Mouse (Mus musculus) hindbrain, embryonic 13.5 days (tissue): ENCODE results near the gene Dnal4. TPM values are rescaled to one million over a fixed set of nuclear protein-coding genes. Genes with fewer than 3 reads are reported as not detected.

ENCODE experiments used
- ATAC-seq: fragments of 200-750 bp; cut with Nextera tagmentation; 2 replicates; pipeline ENCODE4 v1.8.0; 2017; ENCODE audit warnings: moderate TSS enrichment; ENCODE audit not compliant: low FRiP score
- H3K27ac ChIP-seq: fragments of 300-500 bp; sonication (generic); 2 replicates; pipeline ENCODE4 v1.5.1; 2015; ENCODE audit warnings: inconsistent platforms, mild to moderate bottlenecking, moderate library complexity
- H3K27me3 ChIP-seq: fragments of 300-500 bp; sonication (generic); 2 replicates; pipeline ENCODE4 v1.6.1; 2015; ENCODE audit warnings: mild to moderate bottlenecking, inconsistent platforms
- H3K36me3 ChIP-seq: fragments of 300-500 bp; sonication (generic); 2 replicates; pipeline ENCODE4 v1.6.1; 2015; ENCODE audit warnings: mild to moderate bottlenecking, inconsistent platforms
- H3K4me1 ChIP-seq: fragments of 300-500 bp; sonication (generic); replicated peaks from 2 replicates; pipeline ENCODE4 v1.6.1; 2015; ENCODE audit warnings: inconsistent platforms
- H3K4me2 ChIP-seq: fragments of 300-500 bp; sonication (generic); 2 replicates; pipeline ENCODE4 v1.6.1; 2015; ENCODE audit warnings: inconsistent platforms, mild to moderate bottlenecking, moderate library complexity
- H3K4me3 ChIP-seq: fragments of 300-500 bp; sonication (generic); 2 replicates; pipeline ENCODE4 v1.5.1; 2015; ENCODE audit warnings: mild to moderate bottlenecking, inconsistent platforms
- H3K9ac ChIP-seq: fragments of 300-500 bp; sonication (generic); 2 replicates; pipeline ENCODE4 v1.6.1; 2015; ENCODE audit warnings: mild to moderate bottlenecking, inconsistent platforms
- H3K9me3 ChIP-seq: fragments of 300-500 bp; sonication (generic); 2 replicates; pipeline ENCODE4 v1.6.1; 2016; ENCODE audit warnings: inconsistent platforms
- WGBS: fragments of 180-500 bp; shearing (Covaris S2); methylation state at CpG from one replicate; pipeline ENCODE4 v1.1.7; 2015; 5-methylcytosine and 5-hydroxymethylcytosine counted together
- polyA plus RNA-seq: library from polyadenylated mRNA; unstranded; fragments of >200 nt; fragmentation: Nextera tagmentation; extraction: Ambion mirVana; gene quantifications from 2 replicates; pipeline ENCODE4 v1.2.1, GENCODE M21; 2015

Gene Dnal4
- polyA plus RNA-seq, 1 experiment from 2014 or later: 83.5 TPM

DNA sequence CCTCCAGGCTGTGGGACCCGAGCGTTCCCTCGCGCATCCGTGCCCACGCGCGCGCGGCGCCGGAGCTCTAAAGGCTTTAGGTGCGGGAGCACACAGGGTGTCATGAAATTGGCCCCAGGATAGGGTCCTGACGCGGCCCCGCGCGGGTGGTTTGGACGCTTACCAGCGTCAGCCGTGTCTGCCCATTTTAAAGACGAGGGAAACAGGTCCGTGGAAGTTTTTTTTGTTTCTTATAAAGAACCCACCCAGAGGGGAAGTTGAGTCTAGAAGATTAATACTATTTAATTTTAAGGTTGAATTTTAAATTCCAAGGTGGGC is 35.0 kb downstream of the Dnal4 start:
- H3K27ac ChIP-seq: peak overlapping the region; percentile 86
- 1% methylated on average over 23 of the region's 23 CpGs for WGBS
- H3K4me2 ChIP-seq: peak overlapping the region; percentile 67
- no peak for ATAC-seq
- H3K27me3 ChIP-seq: no peaks in the 10 kb centered on the region
- peaks cover 24% of the 10 kb centered on the region for H3K36me3 ChIP-seq
- H3K4me1 ChIP-seq: peaks cover 38% of the 10 kb centered on the region
- H3K4me3 ChIP-seq: peak overlapping the region; percentile 98
- H3K9ac ChIP-seq: peak overlapping the region; percentile 96
- no peaks in the 10 kb centered on the region for H3K9me3 ChIP-seq

DNA sequence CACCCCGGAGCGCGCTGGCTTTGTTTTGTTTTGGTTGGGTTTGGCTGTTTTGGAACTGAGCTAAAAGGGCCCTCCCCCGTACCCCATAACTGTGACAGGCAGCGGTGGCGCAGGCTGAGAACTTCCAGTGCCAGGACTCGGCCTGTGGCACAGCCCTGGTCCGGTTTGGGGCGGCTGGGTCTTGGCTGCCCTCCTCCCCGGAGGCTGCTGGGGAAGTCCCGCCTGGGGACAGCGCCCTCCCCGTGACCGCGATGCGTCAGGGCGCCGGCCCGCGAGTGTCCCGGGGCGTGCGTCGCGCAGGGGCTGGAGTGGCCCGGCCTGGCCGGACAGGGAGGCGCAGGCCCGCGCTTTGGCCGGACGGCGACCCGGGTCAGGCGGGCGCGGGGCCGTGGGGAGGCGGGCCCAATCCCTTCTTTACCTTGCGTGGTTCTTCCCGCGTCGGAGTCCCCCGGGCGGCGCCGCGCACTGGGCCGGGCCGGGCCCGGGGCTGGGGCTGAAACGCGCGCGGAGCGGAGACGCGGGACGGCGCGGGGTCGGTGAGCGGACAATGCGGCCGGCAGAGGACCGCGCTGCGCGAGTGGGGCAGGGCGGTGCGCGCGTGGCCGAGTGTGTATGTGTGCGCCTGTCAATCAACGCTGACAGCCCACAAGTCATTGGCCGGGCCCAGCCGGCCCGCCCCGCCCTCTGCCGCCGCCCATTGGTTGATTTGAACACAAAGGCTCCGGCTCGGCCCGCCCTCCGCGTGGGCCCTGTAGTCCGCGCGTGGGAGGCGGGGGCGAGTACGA is 35.5 kb downstream of the Dnal4 start, which contains the start of gene Sun2:
Gene Sun2 (minus strand): TSS at position 616 of the 785 bp plus-strand sequence.
- peaks cover 30% of the 10 kb centered on the region for H3K36me3 ChIP-seq
- peak within 1 kb of the TSS; percentile 67 for H3K4me2 ChIP-seq
- H3K9ac ChIP-seq: peak within 1 kb of the TSS; percentile 96
- WGBS: under 1% methylated on average over 70 of the region's 93 CpGs
- H3K4me3 ChIP-seq: peak within 1 kb of the TSS; percentile 98
- H3K4me1 ChIP-seq: peaks cover 38% of the 10 kb centered on the region
- no peaks in the 10 kb centered on the region for H3K9me3 ChIP-seq
- H3K27ac ChIP-seq: peak within 1 kb of the TSS; percentile 86
- H3K27me3 ChIP-seq: no peaks in the 10 kb centered on the region
- peak; percentile 94 for ATAC-seq

DNA sequence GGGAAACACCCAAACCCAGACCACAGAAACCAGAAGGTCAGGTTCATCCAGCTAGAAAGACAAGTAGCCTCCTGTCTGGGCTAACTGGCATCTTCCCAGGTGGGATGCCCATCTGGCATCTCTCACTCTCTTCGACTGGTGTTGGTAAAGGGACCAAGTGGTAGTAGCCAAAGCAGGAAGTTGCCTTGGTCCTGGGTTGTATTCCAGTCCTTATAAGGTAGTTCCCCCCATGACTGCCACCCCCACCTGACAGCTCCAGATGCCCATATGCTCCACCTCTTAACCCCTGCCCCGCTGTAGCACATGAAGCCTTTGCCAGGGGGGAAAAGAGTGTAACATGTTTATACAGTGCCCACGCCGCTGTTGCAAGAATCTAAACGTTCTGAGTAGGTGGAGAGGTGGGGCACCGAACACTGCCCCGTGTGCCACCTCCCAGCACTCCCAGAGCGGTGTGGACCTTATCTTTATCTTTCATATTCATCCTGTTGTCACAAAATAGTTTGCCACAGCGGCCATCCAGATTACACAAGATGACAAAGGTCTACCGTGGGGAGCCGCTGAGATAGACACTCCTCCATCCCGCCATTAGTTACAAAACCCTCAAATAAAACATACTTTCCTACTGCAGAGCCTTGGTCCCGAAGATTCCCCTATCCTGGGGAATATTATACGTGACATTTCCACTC is 36.3 kb downstream of the Dnal4 start:
- no peaks in the 10 kb centered on the region for H3K9me3 ChIP-seq
- no peaks in the 10 kb centered on the region for H3K27me3 ChIP-seq
- WGBS: 36% methylated on average over 14 of the region's 14 CpGs
- peaks cover 38% of the 10 kb centered on the region for H3K36me3 ChIP-seq
- ATAC-seq: no peak
- peak overlapping the region; percentile 67 for H3K4me2 ChIP-seq
- peak overlapping the region; percentile 86 for H3K27ac ChIP-seq
- H3K9ac ChIP-seq: peak overlapping the region; percentile 96
- H3K4me1 ChIP-seq: peaks cover 38% of the 10 kb centered on the region
- peak overlapping the region; percentile 98 for H3K4me3 ChIP-seq

DNA sequence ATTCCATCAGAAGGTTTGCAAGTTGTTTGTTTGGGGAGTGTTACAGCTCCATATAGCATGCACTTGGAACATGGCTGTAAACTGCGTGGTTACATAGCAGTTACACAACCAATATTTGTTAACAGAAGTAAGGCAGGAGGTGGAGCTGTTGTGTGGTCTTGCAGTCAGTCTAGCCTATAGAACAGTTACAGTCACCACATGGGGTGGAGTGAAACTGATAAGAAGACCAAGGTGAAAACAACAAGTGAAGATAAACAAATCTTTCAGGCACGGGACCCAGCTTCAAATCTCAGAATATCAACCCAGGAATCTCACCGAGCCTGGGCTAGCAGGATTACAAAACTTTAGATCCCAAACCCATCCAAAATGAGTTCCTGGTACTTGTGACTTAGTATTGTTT is 36.9 kb downstream of the Dnal4 start:
- no peak for ATAC-seq
- 82% methylated on average over 3 of the region's 3 CpGs for WGBS

DNA sequence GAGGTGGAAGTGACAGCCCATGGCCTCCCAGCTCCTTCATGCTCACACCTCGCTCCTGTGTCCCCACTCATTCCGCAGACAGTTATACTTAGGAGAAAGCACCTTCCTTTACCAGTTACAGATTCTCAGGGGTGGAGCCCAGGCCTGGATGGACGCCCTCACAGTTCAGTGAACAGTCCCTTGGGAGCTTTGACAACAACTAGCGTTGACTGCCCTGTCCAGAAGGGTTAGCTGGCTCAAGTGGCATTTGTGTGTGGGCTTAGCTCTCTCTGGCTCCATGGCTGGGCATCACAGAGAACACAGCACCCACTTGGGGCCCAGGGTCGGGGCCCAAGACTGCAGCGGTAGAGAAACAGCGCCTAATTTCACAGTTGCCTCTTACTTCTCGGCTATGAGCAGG is 43.3 kb downstream of the Dnal4 start:
- no peak overlapping the region for H3K4me2 ChIP-seq
- no peaks in the 10 kb centered on the region for H3K27me3 ChIP-seq
- peaks cover 92% of the 10 kb centered on the region for H3K36me3 ChIP-seq
- no peak for ATAC-seq
- H3K4me1 ChIP-seq: peaks cover 10% of the 10 kb centered on the region
- no peaks in the 10 kb centered on the region for H3K9me3 ChIP-seq
- 88% methylated on average over 8 of the region's 8 CpGs for WGBS
- H3K4me3 ChIP-seq: no peak overlapping the region
- H3K27ac ChIP-seq: no peak overlapping the region
- H3K9ac ChIP-seq: 0 out of 2 replicates have a peak overlapping the region, but pooled peaks have one; percentile 1

More for the DNA sequence above, 36.9 kb downstream of the Dnal4 start:
- Histone ChIP-seq H3K27ac (no peak overlapping the region), H3K4me2 (peak overlapping the region; percentile 67), H3K4me1 (peaks cover 38% of the 10 kb centered on the region), H3K4me3 (peak overlapping the region; percentile 98), H3K27me3 (no peaks in the 10 kb centered on the region), H3K9me3 (no peaks in the 10 kb centered on the region), H3K36me3 (peaks cover 42% of the 10 kb centered on the region), H3K9ac (peak overlapping the region; percentile 96)

DNA sequence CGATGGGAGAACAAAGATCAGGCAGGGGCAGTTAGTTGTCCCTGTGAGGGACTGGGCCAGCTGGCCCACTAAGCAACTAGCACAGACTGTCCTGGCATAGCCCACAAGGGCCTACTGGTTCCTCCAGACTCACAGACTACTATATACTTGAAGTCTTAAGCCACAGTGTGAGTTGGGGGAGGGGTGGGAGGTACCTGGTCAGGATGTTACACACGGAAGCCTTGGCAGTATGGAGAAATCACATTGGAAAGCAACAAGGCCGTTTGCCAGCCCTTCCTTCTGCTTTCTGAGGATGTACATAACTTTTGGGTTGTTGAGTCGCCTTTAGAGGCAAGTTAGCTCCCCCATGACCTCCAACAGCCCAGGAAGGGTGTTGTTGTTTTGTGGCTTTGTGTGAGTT is 44.0 kb downstream of the Dnal4 start:
- no peaks in the 10 kb centered on the region for H3K9me3 ChIP-seq
- H3K36me3 ChIP-seq: peaks cover 92% of the 10 kb centered on the region
- ATAC-seq: no peak
- no peak overlapping the region for H3K9ac ChIP-seq
- H3K4me2 ChIP-seq: no peak overlapping the region
- H3K4me1 ChIP-seq: peaks cover 7% of the 10 kb centered on the region
- H3K4me3 ChIP-seq: no peak overlapping the region
- 82% methylated on average over 4 of the region's 4 CpGs for WGBS
- H3K27ac ChIP-seq: no peak overlapping the region
- no peaks in the 10 kb centered on the region for H3K27me3 ChIP-seq

DNA sequence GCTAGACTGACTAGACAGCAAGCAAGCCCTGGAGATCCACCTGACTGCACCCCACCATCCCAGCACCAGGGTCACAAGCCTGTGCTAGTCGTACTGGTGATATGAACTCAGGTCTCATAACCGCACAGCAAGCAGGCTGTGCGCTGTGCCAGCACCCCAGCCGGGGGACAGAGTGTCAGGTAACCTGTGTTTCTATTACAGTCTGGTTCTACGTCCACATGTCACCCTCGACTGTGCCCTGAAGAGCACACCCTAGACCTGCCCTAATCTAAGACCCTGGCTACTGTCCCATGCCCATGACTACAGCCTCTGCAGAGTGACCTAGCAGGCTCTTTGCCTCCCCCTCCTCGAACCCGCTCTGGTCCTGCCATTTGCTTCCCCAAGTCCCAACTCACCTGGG is 44.5 kb downstream of the Dnal4 start:
- WGBS: 95% methylated on average over 8 of the region's 8 CpGs

DNA sequence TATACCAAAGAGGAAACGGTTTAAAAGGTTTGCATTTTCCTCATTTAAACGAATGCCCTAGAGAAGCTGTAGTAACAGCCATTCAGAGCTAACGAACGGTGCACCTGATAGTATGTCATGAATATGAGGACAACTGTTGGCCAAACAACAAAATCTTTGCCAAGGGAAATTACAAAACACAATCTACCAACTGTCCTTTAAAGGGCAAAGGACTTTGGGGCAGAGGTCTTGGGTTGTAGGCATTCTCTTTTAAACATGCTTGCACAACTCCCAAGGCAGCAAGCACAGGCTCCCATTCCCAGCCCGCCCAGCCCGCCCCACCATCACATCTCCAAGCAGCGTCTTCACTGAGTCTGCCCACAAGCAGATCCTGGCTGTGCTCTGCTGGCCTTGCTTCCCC is 46.1 kb downstream of the Dnal4 start:
- H3K4me3 ChIP-seq: no peak overlapping the region
- peaks cover 6% of the 10 kb centered on the region; the same call in 1 of the 2 replicates for H3K4me1 ChIP-seq
- H3K4me2 ChIP-seq: no peak overlapping the region
- ATAC-seq: no peak
- no peaks in the 10 kb centered on the region for H3K27me3 ChIP-seq
- WGBS: 89% methylated on average over 7 of the region's 7 CpGs
- H3K9me3 ChIP-seq: no peaks in the 10 kb centered on the region
- H3K9ac ChIP-seq: no peak overlapping the region
- H3K27ac ChIP-seq: no peak overlapping the region
- peaks cover 92% of the 10 kb centered on the region for H3K36me3 ChIP-seq

More for the DNA sequence above, 44.5 kb downstream of the Dnal4 start:
- Histone ChIP-seq H3K4me3 (no peak overlapping the region), H3K27me3 (no peaks in the 10 kb centered on the region), H3K36me3 (peaks cover 92% of the 10 kb centered on the region), H3K9me3 (no peaks in the 10 kb centered on the region), H3K27ac (no peak overlapping the region), H3K4me2 (no peak overlapping the region), H3K9ac (no peak overlapping the region), H3K4me1 (peaks cover 7% of the 10 kb centered on the region; the same call in 1 of the 2 replicates)
- no peak for ATAC-seq

DNA sequence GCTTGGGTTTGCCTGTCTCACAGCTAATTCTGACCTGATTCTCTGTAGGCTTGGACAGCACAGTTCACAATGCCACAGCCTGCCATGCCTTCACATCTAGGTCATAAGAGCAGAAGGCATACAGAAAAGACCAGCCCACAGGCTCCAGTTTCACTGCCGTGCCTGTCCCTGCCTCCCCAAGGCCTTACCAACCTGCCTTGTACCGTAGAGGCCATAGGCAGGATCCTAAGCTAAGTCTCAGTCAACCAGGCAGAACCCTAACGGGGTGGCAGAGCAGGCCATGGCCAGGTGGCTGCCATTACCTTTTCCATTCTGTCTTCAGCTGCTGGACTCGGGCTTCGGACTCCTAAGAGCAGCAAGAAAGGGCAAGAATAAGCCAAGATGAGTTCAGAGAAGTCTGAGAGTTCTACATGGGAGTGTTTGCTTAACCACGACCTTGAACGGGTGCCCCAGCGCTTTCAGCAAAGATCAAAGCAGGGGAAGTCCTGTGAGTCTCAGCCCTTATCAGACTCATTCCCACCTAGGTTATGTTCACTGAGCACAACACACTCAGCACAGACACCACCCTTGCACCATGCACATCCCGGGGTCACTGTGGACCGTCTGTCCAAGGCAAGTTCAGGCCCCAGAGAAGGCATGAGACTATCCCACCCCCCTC is 48.8 kb downstream of the Dnal4 start:
- Histone ChIP-seq H3K9ac (no peak overlapping the region), H3K9me3 (no peaks in the 10 kb centered on the region), H3K4me1 (peaks cover 6% of the 10 kb centered on the region; the same call in 1 of the 2 replicates), H3K4me3 (no peak overlapping the region), H3K4me2 (no peak overlapping the region), H3K36me3 (peaks cover 92% of the 10 kb centered on the region), H3K27ac (peak overlapping the region; percentile 2; the same call in 1 of the 2 replicates), H3K27me3 (no peaks in the 10 kb centered on the region)
- 93% methylated on average over 10 of the region's 10 CpGs for WGBS
- no peak for ATAC-seq

DNA sequence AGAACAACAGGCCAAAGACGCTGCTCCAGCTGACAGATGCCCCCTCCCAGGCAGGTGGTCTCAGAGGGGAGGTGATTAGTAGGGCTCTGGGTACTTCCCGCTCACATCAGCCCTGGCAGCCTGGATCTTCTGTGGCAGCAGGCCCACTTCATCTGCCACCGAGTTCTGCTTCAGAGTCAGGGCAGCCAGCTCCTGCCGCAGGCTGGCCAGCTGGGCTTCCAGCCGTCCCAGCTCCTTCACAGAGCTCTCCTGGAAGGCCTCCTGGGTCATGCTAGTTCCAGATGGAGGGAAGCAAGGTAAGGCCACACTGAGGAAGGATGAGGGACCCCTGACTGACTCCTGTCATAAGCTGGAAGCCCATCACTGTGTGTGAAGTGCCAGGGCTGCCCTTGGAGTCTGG is 49.3 kb downstream of the Dnal4 start:
- Histone ChIP-seq H3K36me3 (peaks cover 86% of the 10 kb centered on the region), H3K4me1 (peaks cover 10% of the 10 kb centered on the region; the same call in 1 of the 2 replicates), H3K9me3 (no peaks in the 10 kb centered on the region), H3K9ac (no peak overlapping the region), H3K4me2 (no peak overlapping the region), H3K4me3 (no peak overlapping the region), H3K27me3 (no peaks in the 10 kb centered on the region), H3K27ac (peak overlapping the region; percentile 50)
- ATAC-seq: no peak
- 41% methylated on average over 5 of the region's 5 CpGs for WGBS

DNA sequence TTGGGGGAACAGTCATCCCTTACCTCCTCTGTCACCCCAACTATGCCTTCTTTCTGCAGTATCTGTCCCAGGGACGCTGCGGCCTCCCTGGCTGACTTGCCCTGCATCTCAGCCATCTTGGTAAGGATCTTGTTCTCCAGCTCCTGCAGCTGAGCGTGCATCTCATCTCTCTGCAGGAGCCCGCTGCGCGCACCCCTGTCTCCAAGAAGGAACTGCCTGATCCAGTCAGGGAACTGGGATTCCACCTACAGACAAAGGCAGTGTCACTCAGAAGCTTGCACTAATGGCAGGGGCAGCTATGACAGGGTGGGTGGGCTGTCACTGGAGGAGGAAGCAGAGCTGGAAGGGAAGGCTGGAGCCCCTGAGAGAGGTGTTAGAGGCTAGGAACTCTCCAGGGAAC is 49.8 kb downstream of the Dnal4 start:
- Histone ChIP-seq H3K27ac (peak overlapping the region; percentile 50), H3K9ac (no peak overlapping the region)
- 76% methylated on average over 6 of the region's 6 CpGs for WGBS

DNA sequence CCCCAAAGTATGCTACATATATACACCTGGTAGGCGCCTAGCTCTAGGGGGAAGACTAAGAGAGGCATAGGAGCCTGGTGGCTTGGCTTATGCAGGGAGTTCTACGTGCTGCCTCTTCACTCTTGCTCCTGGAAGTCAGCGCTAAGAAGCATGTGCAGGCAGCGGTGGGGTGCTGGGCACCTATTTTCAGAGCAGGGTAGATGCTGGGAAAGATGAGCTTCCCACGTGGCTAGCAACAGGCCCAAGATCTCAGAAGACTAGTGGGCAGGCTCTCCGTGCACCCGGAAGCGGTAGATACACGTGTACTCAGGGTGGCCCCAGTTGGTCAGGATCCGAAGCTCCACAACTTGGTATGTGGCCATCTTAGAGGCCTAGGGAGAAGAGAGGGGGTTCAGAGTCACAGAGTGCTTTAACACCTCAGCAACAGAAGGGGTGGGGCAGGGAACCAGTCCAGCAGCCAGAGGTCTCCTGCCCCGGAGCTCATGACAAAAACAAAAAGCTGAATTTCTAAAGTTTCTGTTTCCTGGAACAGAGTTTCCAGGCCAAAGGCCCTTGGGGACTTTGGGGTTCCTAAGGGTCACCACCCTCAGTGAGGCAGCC is 52.4 kb downstream of the Dnal4 start:
- Histone ChIP-seq H3K9ac (0 out of 2 replicates have a peak overlapping the region, but pooled peaks have one; percentile 8), H3K4me2 (no peak overlapping the region), H3K36me3 (peaks cover 79% of the 10 kb centered on the region), H3K4me1 (peaks cover 10% of the 10 kb centered on the region; the same call in 1 of the 2 replicates), H3K27me3 (no peaks in the 10 kb centered on the region), H3K9me3 (no peaks in the 10 kb centered on the region), H3K4me3 (no peak overlapping the region), H3K27ac (peak overlapping the region; percentile 44; the same call in 1 of the 2 replicates)
- WGBS: 92% methylated on average over 11 of the region's 11 CpGs
- no peak for ATAC-seq

More for the DNA sequence above, 49.8 kb downstream of the Dnal4 start:
- ATAC-seq: no peak
- no peak overlapping the region for H3K4me3 ChIP-seq
- peaks cover 10% of the 10 kb centered on the region; the same call in 1 of the 2 replicates for H3K4me1 ChIP-seq
- H3K9me3 ChIP-seq: no peaks in the 10 kb centered on the region
- H3K4me2 ChIP-seq: no peak overlapping the region
- H3K27me3 ChIP-seq: no peaks in the 10 kb centered on the region
- peaks cover 82% of the 10 kb centered on the region for H3K36me3 ChIP-seq
